Mouse (Mus musculus): Measurements from ENCODE around the gene Rnf41. TPM values are rescaled to one million over a fixed set of nuclear protein-coding genes. Genes with fewer than 3 reads are reported as not detected.
A peak's percentile ranks its signal among the peaks of the same experiment; 100 is the strongest.

The Rnf41 gene
- total RNA-seq (2014; rRNA removed) (5.1 and 6.6 TPM in 2 replicates), polyA plus RNA-seq (2012; rRNA removed) (5.9 TPM in 2 replicates)

- Histone ChIP-seq H3K36me3 (ENCODE audit: control insufficient read depth, insufficient read depth, low read length) (peaks cover 4% of the 10 kb centered on the region; the same call in 1 of the 2 replicates), H3K79me2 (ENCODE audit: control insufficient read depth, insufficient read depth, low read length) (peaks cover 7% of the 10 kb centered on the region; the same call in 1 of the 2 replicates), H3K4me1 (ENCODE audit: control insufficient read depth, insufficient read depth, low read length) (peaks cover 15% of the 10 kb centered on the region), H3K4me3 (ENCODE audit: insufficient read depth, low read depth, low read length) (peak within 1 kb of the TSS; percentile 87), H3K9ac (ENCODE audit: low read depth, low read length) (peak within 1 kb of the TSS; percentile 88), H3K27ac (replicated peaks; ENCODE audit: insufficient read depth, low read depth, low read length) (peak within 1 kb of the TSS; percentile 78), H3K27me3 (ENCODE audit: control insufficient read depth, insufficient read depth, low read length) (no peaks in the 10 kb centered on the region)
- WGBS, result under 1% methylated on average over 49 of the region's 50 CpGs
- DNase-seq (ENCODE audit: extremely low read depth, low read depth, low spot score), result peak; percentile 81
- peak; percentile 41 for TF ChIP-seq POLR2A (IDR thresholded peaks at IDR 0.05; ENCODE audit: extremely low read depth, insufficient read depth, low read length)
- TF ChIP-seq CTCF (IDR thresholded peaks at IDR 0.05; ENCODE audit: low read depth, low read length), result no peak
These were observed at the start of gene Rnf41, which contains the start of gene Nabp2 for GRCm38 (mm10) chr10:128411211-128412054. TSS of gene Rnf41 (plus strand) at chr10:128411657. TSS of gene Nabp2 (minus strand) at chr10:128411492.

- Histone ChIP-seq H3K36me3 (ENCODE audit: control insufficient read depth, insufficient read depth, low read length) (peaks cover 53% of the 10 kb centered on the region), H3K4me3 (ENCODE audit: insufficient read depth, low read depth, low read length) (no peak overlapping the region), H3K9ac (ENCODE audit: low read depth, low read length) (no peak overlapping the region), H3K4me1 (ENCODE audit: control insufficient read depth, insufficient read depth, low read length) (0 out of 2 replicates have a peak, but pooled peaks cover 1% of the 10 kb centered on the region), H3K79me2 (ENCODE audit: control insufficient read depth, insufficient read depth, low read length) (peaks cover 2% of the 10 kb centered on the region; the same call in 1 of the 2 replicates), H3K27me3 (ENCODE audit: control insufficient read depth, insufficient read depth, low read length) (no peaks in the 10 kb centered on the region), H3K27ac (replicated peaks; ENCODE audit: insufficient read depth, low read depth, low read length) (no peak overlapping the region)
- no peak for DNase-seq (ENCODE audit: extremely low read depth, low read depth, low spot score)
- no peak for TF ChIP-seq POLR2A (IDR thresholded peaks at IDR 0.05; ENCODE audit: extremely low read depth, insufficient read depth, low read length)
- TF ChIP-seq CTCF (IDR thresholded peaks at IDR 0.05; ENCODE audit: low read depth, low read length), result no peak
- WGBS, result 87% methylated on average over 6 of the region's 6 CpGs
These were observed 49.6 kb upstream of the Rnf41 start for GRCm38 (mm10) chr10:128361836-128362235.

GRCm38 (mm10) chr10:128362568-128362967, 48.9 kb upstream of the Rnf41 start:
- H3K4me3 ChIP-seq (ENCODE audit: insufficient read depth, low read depth, low read length), result no peak overlapping the region
- no peaks in the 10 kb centered on the region for H3K27me3 ChIP-seq (ENCODE audit: control insufficient read depth, insufficient read depth, low read length)
- peak overlapping the region; percentile 54; the same call in 1 of the 2 replicates for H3K27ac ChIP-seq (replicated peaks; ENCODE audit: insufficient read depth, low read depth, low read length)
- no peak overlapping the region for H3K9ac ChIP-seq (ENCODE audit: low read depth, low read length)
- H3K4me1 ChIP-seq (ENCODE audit: control insufficient read depth, insufficient read depth, low read length), result peaks cover 3% of the 10 kb centered on the region; the same call in 1 of the 2 replicates
- peak; percentile 17; the same call in 1 of the 2 replicates for TF ChIP-seq CTCF (IDR thresholded peaks at IDR 0.05; ENCODE audit: low read depth, low read length)
- no peak for TF ChIP-seq POLR2A (IDR thresholded peaks at IDR 0.05; ENCODE audit: extremely low read depth, insufficient read depth, low read length)
- WGBS, result 64% methylated on average over 3 of the region's 3 CpGs
- no peak for DNase-seq (ENCODE audit: extremely low read depth, low read depth, low spot score)
- peaks cover 48% of the 10 kb centered on the region for H3K36me3 ChIP-seq (ENCODE audit: control insufficient read depth, insufficient read depth, low read length)
- peaks cover 5% of the 10 kb centered on the region; the same call in 1 of the 2 replicates for H3K79me2 ChIP-seq (ENCODE audit: control insufficient read depth, insufficient read depth, low read length)

- peak overlapping the region; percentile 86 for H3K4me3 ChIP-seq (ENCODE audit: insufficient read depth, low read depth, low read length)
- peaks cover 13% of the 10 kb centered on the region for H3K4me1 ChIP-seq (ENCODE audit: control insufficient read depth, insufficient read depth, low read length)
- peaks cover 5% of the 10 kb centered on the region; the same call in 1 of the 2 replicates for H3K79me2 ChIP-seq (ENCODE audit: control insufficient read depth, insufficient read depth, low read length)
- no peaks in the 10 kb centered on the region for H3K27me3 ChIP-seq (ENCODE audit: control insufficient read depth, insufficient read depth, low read length)
- peaks cover 10% of the 10 kb centered on the region for H3K36me3 ChIP-seq (ENCODE audit: control insufficient read depth, insufficient read depth, low read length)
- peak overlapping the region; percentile 84 for H3K27ac ChIP-seq (replicated peaks; ENCODE audit: insufficient read depth, low read depth, low read length)
- peak overlapping the region; percentile 89 for H3K9ac ChIP-seq (ENCODE audit: low read depth, low read length)
- 14% methylated on average over 19 of the region's 19 CpGs for WGBS
- DNase-seq (ENCODE audit: extremely low read depth, low read depth, low spot score), result peak; percentile 93
- TF ChIP-seq CTCF (IDR thresholded peaks at IDR 0.05; ENCODE audit: low read depth, low read length) (no peak), POLR2A (IDR thresholded peaks at IDR 0.05; ENCODE audit: extremely low read depth, insufficient read depth, low read length) (no peak)
These were observed 43.5 kb upstream of the Rnf41 start for GRCm38 (mm10) chr10:128367899-128368401.

- peak; percentile 88 for DNase-seq (ENCODE audit: extremely low read depth, low read depth, low spot score)
- under 1% methylated on average over 86 of the region's 87 CpGs for WGBS
- peak within 1 kb of the TSS; percentile 84 for H3K27ac ChIP-seq (replicated peaks; ENCODE audit: insufficient read depth, low read depth, low read length)
- peaks cover 5% of the 10 kb centered on the region; the same call in 1 of the 2 replicates for H3K79me2 ChIP-seq (ENCODE audit: control insufficient read depth, insufficient read depth, low read length)
- H3K36me3 ChIP-seq (ENCODE audit: control insufficient read depth, insufficient read depth, low read length), result peaks cover 3% of the 10 kb centered on the region; the same call in 1 of the 2 replicates
- TF ChIP-seq CTCF (IDR thresholded peaks at IDR 0.05; ENCODE audit: low read depth, low read length), result no peak
- peak; percentile 54; the same call in 1 of the 2 replicates for TF ChIP-seq POLR2A (IDR thresholded peaks at IDR 0.05; ENCODE audit: extremely low read depth, insufficient read depth, low read length)
- peaks cover 13% of the 10 kb centered on the region for H3K4me1 ChIP-seq (ENCODE audit: control insufficient read depth, insufficient read depth, low read length)
- peak within 1 kb of the TSS; percentile 89 for H3K9ac ChIP-seq (ENCODE audit: low read depth, low read length)
- H3K27me3 ChIP-seq (ENCODE audit: control insufficient read depth, insufficient read depth, low read length), result no peaks in the 10 kb centered on the region
- peak within 1 kb of the TSS; percentile 86 for H3K4me3 ChIP-seq (ENCODE audit: insufficient read depth, low read depth, low read length)
These were observed 42.8 kb upstream of the Rnf41 start, which contains the start of gene Coq10a for GRCm38 (mm10) chr10:128368402-128369217. TSS of gene Coq10a (minus strand) at chr10:128368997.

Measured in liver, adult 2 months (tissue).